21 mouse cellular contexts compared by ENCODE assay signal in genomic region chr15:94535521-94535920, GRCm38 (mm10). TPM values are rescaled to one million over a fixed set of nuclear protein-coding genes. Genes with fewer than 3 reads are reported as not detected.
DNase-seq lines count a peak whose midpoint lies in the region; ATAC-seq lines count a peak whose summit lies in the region.
"Had no signal": no experiment of that assay in that cellular context is flagged by ENCODE, and none has a peak within 500 bp of the region (broad histone marks: within the 10 kb centered on the region; RNA-seq: fewer than 3 reads in every experiment).

No protein-coding gene starts in this region.

- no peak for ATAC-seq in heart, embryonic 12.5 days (ENCODE audit: insufficient number of reproducible peaks, low FRiP score)
- peak; percentile 70 for ATAC-seq in megakaryocyte progenitor cell, adult 5-6 weeks (replicated peaks; ENCODE audit: poor library complexity)
- peak; percentile 73 for ATAC-seq in megakaryocyte-erythroid progenitor cell, adult 5-6 weeks (replicated peaks; ENCODE audit: low FRiP score, low TSS enrichment, poor library complexity, severe bottlenecking)
- ATAC-seq in hindbrain, embryonic 13.5 days (ENCODE audit: low FRiP score): no peak
- ATAC-seq in megakaryocyte, adult 5-6 weeks (ENCODE audit: poor library complexity, severe bottlenecking): no peak
- ATAC-seq: activated CD4-positive, CD25-positive, alpha-beta regulatory T cell, adult 4 months; CD4-positive, CD25-positive, alpha-beta regulatory T cell, adult 4 months; Patski had no signal

- 81% methylated on average over 7 of the region's 7 CpGs for WGBS in heart, embryonic 12.5 days
- WGBS in hindbrain, embryonic 13.5 days: 92% methylated on average over 7 of the region's 7 CpGs

- no peaks in the 10 kb centered on the region for H3K27me3 ChIP-seq in heart, embryonic 12.5 days (replicated peaks)
- H3K27me3 ChIP-seq in hindbrain, embryonic 13.5 days: no peaks in the 10 kb centered on the region
- H3K27me3 ChIP-seq: CH12.LX, Patski had no signal

- H3K4me2 ChIP-seq in heart, embryonic 12.5 days: no peak overlapping the region
- no peak overlapping the region for H3K4me2 ChIP-seq in hindbrain, embryonic 13.5 days

- H3K36me3 ChIP-seq in heart, embryonic 12.5 days: peaks cover 16% of the 10 kb centered on the region
- H3K36me3 ChIP-seq in hindbrain, embryonic 13.5 days: peaks cover 4% of the 10 kb centered on the region

- H3K9me3 ChIP-seq in heart, embryonic 12.5 days (replicated peaks): no peaks in the 10 kb centered on the region
- no peaks in the 10 kb centered on the region for H3K9me3 ChIP-seq in hindbrain, embryonic 13.5 days
- H3K9me3 ChIP-seq: G1E had no signal

- H3K27ac ChIP-seq in heart, embryonic 12.5 days (ENCODE audit: poor library complexity, severe bottlenecking): no peak overlapping the region
- H3K27ac ChIP-seq in hindbrain, embryonic 13.5 days: no peak overlapping the region

- no peak overlapping the region for H3K4me3 ChIP-seq in heart, embryonic 12.5 days
- H3K4me3 ChIP-seq in hindbrain, embryonic 13.5 days: no peak overlapping the region

- no peak overlapping the region for H3K9ac ChIP-seq in heart, embryonic 12.5 days
- no peak overlapping the region for H3K9ac ChIP-seq in hindbrain, embryonic 13.5 days

- DNase-seq in heart, adult 11 months: peak; percentile 12
- DNase-seq: adrenal gland, adult 2 months; adrenal gland, adult 8-10 months; adrenal gland, postnatal 10 days; adrenal gland, postnatal 14 days; adrenal gland, postnatal 25 days; adrenal gland, postnatal 36 days; B cell, adult 2 months; cerebellum, adult 11 months; cerebellum, adult 11-12 months; cerebellum, adult 18-20 months had no signal

- H3K4me1 ChIP-seq in heart, embryonic 12.5 days (replicated peaks): no peaks in the 10 kb centered on the region
- no peaks in the 10 kb centered on the region for H3K4me1 ChIP-seq in hindbrain, embryonic 13.5 days (replicated peaks)

RNA-seq across cellular contexts. Expression of gene Pus7l, which starts 7.8 kb away (rescaled TPM):
- polyA plus RNA-seq in heart, embryonic 12.5 days (2016; fragmentation: Nextera tagmentation; extraction: Ambion mirVana): 5.8 and 6.4 TPM in 2 replicates
- 12.9 and 17.2 TPM in 2 replicates for total RNA-seq in megakaryocyte progenitor cell, adult 5-6 weeks (2015)
- 14.1 and 15.5 TPM in 2 replicates for total RNA-seq in megakaryocyte progenitor cell, adult 5-6 weeks (2017)
- 13.2 TPM in 2 replicates for total RNA-seq in megakaryocyte-erythroid progenitor cell, adult 5-6 weeks (2014; fragmentation: Nextera tagmentation)
- 14.0 and 17.3 TPM in 2 replicates for total RNA-seq in megakaryocyte-erythroid progenitor cell, adult 5-6 weeks (2017)
- 6.9 and 7.2 TPM in 2 replicates for polyA plus RNA-seq in hindbrain, embryonic 13.5 days (2015; fragmentation: Nextera tagmentation; extraction: Ambion mirVana)
- 3.7 and 5.8 TPM in 2 replicates for total RNA-seq in megakaryocyte, adult 5-6 weeks (2015)
- total RNA-seq in megakaryocyte, adult 5-6 weeks (2017): 3.8 and 4.8 TPM in 2 replicates

RNA-seq across cellular contexts. Expression of gene Irak4, which starts 7.9 kb away (rescaled TPM):
- 3.8 and 4.7 TPM in 2 replicates for polyA plus RNA-seq in heart, embryonic 12.5 days (2016; fragmentation: Nextera tagmentation; extraction: Ambion mirVana)
- 11.8 and 14.3 TPM in 2 replicates for total RNA-seq in megakaryocyte progenitor cell, adult 5-6 weeks (2015)
- total RNA-seq in megakaryocyte progenitor cell, adult 5-6 weeks (2017): 28.7 and 31.9 TPM in 2 replicates
- 4.0 and 5.4 TPM in 2 replicates for total RNA-seq in megakaryocyte-erythroid progenitor cell, adult 5-6 weeks (2014; fragmentation: Nextera tagmentation)
- 11.0 and 17.1 TPM in 2 replicates for total RNA-seq in megakaryocyte-erythroid progenitor cell, adult 5-6 weeks (2017)
- 1.9 and 2.4 TPM in 2 replicates for polyA plus RNA-seq in hindbrain, embryonic 13.5 days (2015; fragmentation: Nextera tagmentation; extraction: Ambion mirVana)
- 18.4 and 25.3 TPM in 2 replicates for total RNA-seq in megakaryocyte, adult 5-6 weeks (2015)
- total RNA-seq in megakaryocyte, adult 5-6 weeks (2017): 45.6 and 51.5 TPM in 2 replicates

RNA-seq across cellular contexts. Expression of gene Twf1, which starts 54.2 kb away (rescaled TPM):
- 48.0 and 48.7 TPM in 2 replicates for polyA plus RNA-seq in heart, embryonic 12.5 days (2016; fragmentation: Nextera tagmentation; extraction: Ambion mirVana)
- 43.9 and 50.1 TPM in 2 replicates for total RNA-seq in megakaryocyte progenitor cell, adult 5-6 weeks (2015)
- total RNA-seq in megakaryocyte progenitor cell, adult 5-6 weeks (2017): 27.2 and 28.1 TPM in 2 replicates
- total RNA-seq in megakaryocyte-erythroid progenitor cell, adult 5-6 weeks (2014; fragmentation: Nextera tagmentation): 18.4 and 24.8 TPM in 2 replicates
- 23.7 and 29.5 TPM in 2 replicates for total RNA-seq in megakaryocyte-erythroid progenitor cell, adult 5-6 weeks (2017)
- polyA plus RNA-seq in hindbrain, embryonic 13.5 days (2015; fragmentation: Nextera tagmentation; extraction: Ambion mirVana): 92.3 and 94.9 TPM in 2 replicates
- total RNA-seq in megakaryocyte, adult 5-6 weeks (2015): 39.8 and 43.4 TPM in 2 replicates
- 26.8 and 37.1 TPM in 2 replicates for total RNA-seq in megakaryocyte, adult 5-6 weeks (2017)

Comparison
In these comparisons a context has a peak if more than half of its experiments do, and no peak if none do; other contexts are left out.
1. ATAC-seq: peak in megakaryocyte progenitor cell, adult 5-6 weeks (single experiment) and megakaryocyte-erythroid progenitor cell, adult 5-6 weeks (single experiment); none in heart, embryonic 12.5 days (single experiment), hindbrain, embryonic 13.5 days (single experiment) and megakaryocyte, adult 5-6 weeks (single experiment).